Mouse (Mus musculus) forebrain, postnatal 0 days (tissue): ENCODE measurements around the gene Atp10b. TPM values are rescaled to one million over a fixed set of nuclear protein-coding genes. Genes with fewer than 3 reads are reported as not detected.
"Not testable (repeated sequence)": the region's sequence is repeated elsewhere in the genome, so short reads cannot be mapped to it uniquely, and the experiment has no call there.

Experiments used
- ATAC-seq: fragments of 200-750 bp; cut with Nextera tagmentation; 2 replicates; pipeline ENCODE4 v1.8.0; 2017; ENCODE audit warnings: mild to moderate bottlenecking, moderate library complexity
- DNase-seq: peaks from one replicate; pipeline ENCODE4 v3.0.0-alpha.2; 2015
- H3K27ac ChIP-seq: fragments of 300-500 bp; sonication (generic); 2 replicates; pipeline ENCODE4 v1.5.1; 2014; ENCODE audit warnings: low read depth, mild to moderate bottlenecking, antibody characterized with exemption, low read length, moderate library complexity, mixed read lengths
- H3K27me3 ChIP-seq: fragments of 300-500 bp; sonication (generic); 2 replicates; pipeline ENCODE4 v1.6.1; 2014; ENCODE audit warnings: mild to moderate bottlenecking, low read length, mixed read lengths; ENCODE audit not compliant: insufficient read depth
- H3K36me3 ChIP-seq: fragments of 300-500 bp; sonication (generic); 2 replicates; pipeline ENCODE4 v1.6.1; 2014; ENCODE audit warnings: mild to moderate bottlenecking, moderate library complexity; ENCODE audit not compliant: insufficient read depth
- H3K4me1 ChIP-seq: fragments of 300-500 bp; sonication (generic); 2 replicates; pipeline ENCODE4 v1.6.1; 2014; ENCODE audit warnings: antibody characterized with exemption; ENCODE audit not compliant: insufficient read depth
- H3K4me2 ChIP-seq: fragments of 300-500 bp; sonication (generic); 2 replicates; pipeline ENCODE4 v1.6.1; 2014; ENCODE audit warnings: low read depth, mild to moderate bottlenecking, moderate library complexity
- H3K4me3 ChIP-seq: fragments of 300-500 bp; sonication (generic); 2 replicates; pipeline ENCODE4 v1.5.1; 2014; ENCODE audit warnings: low read depth, low read length, mixed read lengths
- H3K9ac ChIP-seq: fragments of 300-500 bp; sonication (generic); 2 replicates; pipeline ENCODE4 v1.6.1; 2014; ENCODE audit warnings: mild to moderate bottlenecking
- H3K9me3 ChIP-seq: fragments of 300-500 bp; sonication (generic); 2 replicates; pipeline ENCODE4 v1.6.1; 2016; ENCODE audit warnings: low read length
- CTCF ChIP-seq: sonication (generic); IDR thresholded peaks from 2 replicates; pipeline ENCODE4 v1.5.1; 2016; ENCODE audit warnings: antibody characterized with exemption, control low read depth, low read depth
- WGBS: fragments of 180-500 bp; shearing (Covaris S2); extraction: QIAGEN DNeasy Blood & Tissue Kit; methylation state at CpG from one replicate; pipeline ENCODE4 v1.1.7; 2014; 5-methylcytosine and 5-hydroxymethylcytosine counted together
- polyA plus RNA-seq: library from polyadenylated mRNA; unstranded; fragments of >200 nt; fragmentation: Nextera tagmentation; extraction: Ambion mirVana; gene quantifications from 2 replicates; pipeline ENCODE4 v1.2.1, GENCODE M21; 2015
- total RNA-seq: library from RNA; depleted of rRNA; stranded (reverse); fragments of >200 nt; gene quantifications from 2 replicates; pipeline ENCODE4 v1.2.3, GENCODE M21; 2014; rRNA removed

Atp10b gene
- total RNA-seq (0.85 and 1.1 TPM in 2 replicates), polyA plus RNA-seq (0.21 and 0.25 TPM in 2 replicates)

DNA sequence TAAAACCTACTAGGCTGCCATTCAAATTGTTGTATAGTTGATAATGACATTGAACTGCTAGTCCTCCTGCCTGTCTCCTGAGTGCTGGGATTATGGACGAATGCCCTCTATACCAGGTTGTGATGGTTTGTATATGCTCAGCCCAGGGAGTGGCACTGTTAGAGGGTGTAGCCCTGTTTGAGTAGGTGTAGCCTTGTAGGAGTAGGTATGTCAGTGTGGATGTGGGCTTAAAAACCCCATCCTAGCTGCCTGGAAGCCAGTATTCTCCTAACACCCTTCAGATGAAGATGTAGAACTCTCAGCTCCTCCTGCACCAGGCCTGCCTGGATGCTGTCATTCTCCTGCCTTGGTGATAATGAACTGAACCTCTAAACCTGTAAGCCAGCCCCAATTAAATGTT is at the start of gene Atp10b:
Gene Atp10b, plus strand, starts transcription at position 301 of the 400 bp plus-strand sequence.
- DNase-seq = no peak
- Histone ChIP-seq H3K4me1 (no peaks in the 10 kb centered on the region), H3K4me3 (no peak within 1 kb of the TSS), H3K27me3 (no peaks in the 10 kb centered on the region), H3K27ac (no peak within 1 kb of the TSS), H3K9ac (no peak within 1 kb of the TSS), H3K9me3 (no peaks in the 10 kb centered on the region), H3K4me2 (no peak within 1 kb of the TSS), H3K36me3 (no peaks in the 10 kb centered on the region)
- 79% methylated on average over 1 of the region's 1 CpGs for WGBS
- no peak for TF ChIP-seq CTCF
- ATAC-seq = no peak

DNA sequence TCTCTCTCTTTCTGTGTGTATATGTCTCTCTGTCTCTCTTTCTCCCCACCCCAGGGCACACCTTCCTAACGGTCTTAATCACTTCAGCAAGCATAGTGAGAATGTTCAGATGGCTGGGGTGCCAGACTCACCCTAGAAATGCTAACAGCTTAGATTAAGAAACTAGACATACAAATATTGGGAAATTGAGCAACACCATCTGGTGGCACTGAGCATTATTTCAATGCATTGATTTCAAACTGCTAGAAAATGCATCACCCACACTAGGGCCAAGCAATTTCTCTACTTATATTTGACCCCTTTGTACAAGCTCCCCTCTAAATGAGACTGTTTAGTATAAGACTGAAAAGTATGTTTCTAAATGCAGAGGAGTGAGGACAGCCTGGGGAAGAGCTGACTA is 48.3 kb upstream of the Atp10b start:
- H3K36me3 ChIP-seq = no peaks in the 10 kb centered on the region
- H3K27me3 ChIP-seq = no peaks in the 10 kb centered on the region
- 52% methylated on average over 1 of the region's 1 CpGs for WGBS
- H3K9me3 ChIP-seq = no peaks in the 10 kb centered on the region
- peak; percentile 44 for TF ChIP-seq CTCF
- no peak overlapping the region for H3K4me2 ChIP-seq
- H3K4me3 ChIP-seq = no peak overlapping the region
- DNase-seq (peak; percentile 35), ATAC-seq (0 out of 2 replicates have a peak, but pooled peaks have one; percentile 17)
- H3K27ac ChIP-seq = no peak overlapping the region
- H3K9ac ChIP-seq = no peak overlapping the region
- H3K4me1 ChIP-seq = no peaks in the 10 kb centered on the region

DNA sequence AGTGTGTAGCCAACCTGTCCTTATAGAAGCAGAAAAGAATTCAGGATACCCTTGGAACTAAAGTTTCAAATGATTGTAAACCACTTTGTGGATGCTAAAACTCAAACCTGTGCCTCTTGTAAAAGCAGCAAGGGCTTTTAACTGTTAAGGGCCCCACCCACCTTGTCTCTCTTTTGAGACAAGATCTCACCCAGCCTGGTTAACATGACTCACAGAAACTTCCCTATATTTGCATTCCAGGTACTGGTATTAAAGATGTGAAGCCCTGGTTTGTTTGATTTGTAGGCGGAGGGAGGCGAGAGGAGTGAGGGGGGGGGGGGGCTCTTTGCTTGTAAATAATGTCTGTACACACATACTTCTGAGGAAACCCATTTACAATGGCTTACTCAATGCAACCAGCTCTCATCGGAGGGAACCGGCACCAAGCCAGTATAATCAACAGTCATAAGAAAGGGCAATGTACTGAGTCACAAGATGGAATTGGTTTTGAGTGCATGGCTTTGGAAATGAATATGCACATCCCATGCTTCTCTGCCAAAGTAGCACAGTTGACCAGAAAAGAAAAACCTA is 23.7 kb upstream of the Atp10b start:
- no peaks in the 10 kb centered on the region for H3K36me3 ChIP-seq
- DNase-seq = no peak
- no peak for TF ChIP-seq CTCF
- no peak overlapping the region for H3K27ac ChIP-seq
- no peaks in the 10 kb centered on the region for H3K4me1 ChIP-seq
- no peak overlapping the region for H3K4me2 ChIP-seq
- H3K4me3 ChIP-seq = no peak overlapping the region
- no peak overlapping the region for H3K9ac ChIP-seq
- WGBS = 91% methylated on average over 4 of the region's 4 CpGs
- no peaks in the 10 kb centered on the region for H3K27me3 ChIP-seq
- ATAC-seq = no peak
- H3K9me3 ChIP-seq = no peaks in the 10 kb centered on the region

DNA sequence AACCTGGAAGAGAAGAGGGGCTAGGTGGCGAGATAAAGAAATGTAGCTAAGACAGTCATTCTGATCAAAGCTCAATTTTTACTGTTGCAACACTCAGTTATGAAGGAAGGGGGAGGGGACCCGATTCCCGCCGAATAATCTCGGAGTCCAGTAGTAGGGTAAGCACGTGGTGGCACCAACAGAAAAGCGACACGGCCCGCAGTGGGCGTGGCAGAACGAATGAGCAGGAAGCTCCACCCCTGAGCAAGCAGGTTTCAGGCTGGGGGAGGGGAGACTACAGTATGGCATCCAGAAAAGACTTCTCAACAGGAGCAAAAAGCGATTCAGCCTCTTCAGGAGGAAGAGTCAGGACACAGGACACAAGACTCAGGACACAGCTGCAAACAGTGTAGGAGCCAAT is 23.1 kb upstream of the Atp10b start:
- not testable (repeated sequence) for H3K36me3 ChIP-seq, ATAC-seq, DNase-seq, H3K27me3 ChIP-seq, H3K4me2 ChIP-seq, H3K9me3 ChIP-seq, H3K4me1 ChIP-seq, H3K9ac ChIP-seq, H3K4me3 ChIP-seq, H3K27ac ChIP-seq
- 87% methylated on average over 12 of the region's 12 CpGs for WGBS

DNA sequence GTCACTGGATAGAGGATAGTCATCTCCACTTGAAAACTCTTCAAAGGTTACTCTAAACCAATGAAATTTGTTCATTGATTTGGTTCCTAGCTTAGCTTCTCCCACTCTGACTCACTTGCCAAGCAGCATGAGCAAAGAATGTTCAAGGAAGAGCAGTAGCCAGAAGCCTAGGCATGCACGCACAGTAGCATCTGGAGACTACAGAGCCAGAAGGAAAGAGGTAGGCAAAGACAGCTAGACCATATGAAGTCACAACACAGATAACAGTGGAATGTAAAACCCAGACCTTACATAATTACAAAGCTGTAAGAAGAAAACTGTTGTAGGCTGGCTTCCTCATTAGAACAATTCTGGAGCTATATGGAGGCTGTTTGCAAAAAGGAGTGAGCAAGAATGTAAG is 8.4 kb upstream of the Atp10b start:
- WGBS = 91% methylated on average over 1 of the region's 1 CpGs

DNA sequence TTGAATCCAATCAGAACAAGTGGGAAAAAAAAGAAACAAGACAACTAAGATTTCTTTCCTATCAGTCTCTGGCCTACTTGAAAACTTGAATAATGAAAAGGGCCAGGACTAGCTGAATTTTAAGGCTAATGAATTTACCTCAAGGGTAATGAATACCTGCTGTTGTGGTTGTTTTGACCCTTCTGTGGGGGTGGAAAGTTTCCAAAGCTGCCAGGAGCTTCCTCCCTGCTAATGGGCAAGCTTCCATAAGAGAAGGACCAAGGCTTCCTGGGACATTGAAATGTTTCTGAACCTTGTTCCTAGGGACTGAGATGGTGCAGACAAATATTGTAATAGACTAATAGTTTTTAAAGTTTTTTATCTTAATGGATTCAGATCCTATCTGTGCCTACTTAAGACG is 6.9 kb upstream of the Atp10b start:
- H3K9ac ChIP-seq = no peak overlapping the region
- 78% methylated on average over 1 of the region's 1 CpGs for WGBS
- DNase-seq (no peak), ATAC-seq (no peak)
- no peaks in the 10 kb centered on the region for H3K4me1 ChIP-seq
- H3K27me3 ChIP-seq = no peaks in the 10 kb centered on the region
- no peak for TF ChIP-seq CTCF
- no peak overlapping the region for H3K4me2 ChIP-seq
- no peak overlapping the region for H3K4me3 ChIP-seq
- no peak overlapping the region for H3K27ac ChIP-seq
- H3K36me3 ChIP-seq = no peaks in the 10 kb centered on the region
- no peaks in the 10 kb centered on the region for H3K9me3 ChIP-seq

More for the DNA sequence above, 8.4 kb upstream of the Atp10b start:
- no peak overlapping the region for H3K4me2 ChIP-seq
- H3K9me3 ChIP-seq = no peaks in the 10 kb centered on the region
- H3K27ac ChIP-seq = no peak overlapping the region
- DNase-seq = no peak
- TF ChIP-seq CTCF = no peak
- H3K27me3 ChIP-seq = no peaks in the 10 kb centered on the region
- no peak for ATAC-seq
- H3K9ac ChIP-seq = no peak overlapping the region
- H3K36me3 ChIP-seq = no peaks in the 10 kb centered on the region
- no peak overlapping the region for H3K4me3 ChIP-seq
- no peaks in the 10 kb centered on the region for H3K4me1 ChIP-seq

DNA sequence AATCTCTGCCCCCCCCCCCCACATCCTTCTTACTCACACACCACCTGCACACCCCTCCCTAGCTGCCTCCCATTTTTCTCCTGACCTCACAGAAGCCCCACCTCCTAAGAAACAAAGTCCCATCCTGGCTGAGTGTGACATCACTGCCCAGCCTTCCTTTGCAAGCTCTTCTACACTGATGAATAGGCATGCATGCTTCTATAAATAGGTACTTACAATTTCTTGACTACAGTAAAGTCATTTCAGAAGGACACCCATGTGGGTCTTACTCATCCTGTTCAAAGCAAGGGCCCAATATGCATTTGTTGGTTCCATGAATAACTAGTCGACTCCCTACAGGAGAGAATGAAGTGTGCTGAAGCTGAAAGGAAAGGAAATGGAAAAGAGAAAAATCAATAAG is 5.5 kb upstream of the Atp10b start:
- ATAC-seq = no peak
- H3K36me3 ChIP-seq = no peaks in the 10 kb centered on the region
- no peaks in the 10 kb centered on the region for H3K27me3 ChIP-seq
- no peak for DNase-seq
- H3K9me3 ChIP-seq = no peaks in the 10 kb centered on the region
- no peak overlapping the region for H3K4me2 ChIP-seq
- no peak overlapping the region for H3K4me3 ChIP-seq
- TF ChIP-seq CTCF = no peak
- H3K4me1 ChIP-seq = no peaks in the 10 kb centered on the region
- H3K9ac ChIP-seq = no peak overlapping the region
- H3K27ac ChIP-seq = no peak overlapping the region
- 95% methylated on average over 1 of the region's 1 CpGs for WGBS

DNA sequence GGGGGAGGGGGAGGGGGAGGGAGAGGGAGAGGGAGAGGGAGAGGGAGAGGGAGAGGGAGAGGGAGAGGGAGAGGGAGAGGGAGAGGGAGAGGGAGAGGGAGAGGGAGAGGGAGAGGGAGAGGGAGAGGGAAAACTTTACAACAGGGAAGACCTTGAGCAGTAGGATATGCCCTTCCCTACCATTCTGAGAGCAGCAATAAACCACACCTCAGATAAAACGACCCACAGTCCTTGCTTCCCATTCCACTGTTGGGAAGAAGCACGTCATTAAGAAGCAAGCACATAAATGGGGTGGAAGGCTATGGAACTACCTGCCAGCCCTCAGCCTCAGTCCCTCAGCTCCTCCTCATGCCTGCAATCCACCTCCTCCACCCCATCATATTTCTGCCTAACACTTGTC is 4.8 kb upstream of the Atp10b start:
- DNase-seq, H3K9me3 ChIP-seq, ATAC-seq, H3K27ac ChIP-seq, H3K4me3 ChIP-seq, H3K9ac ChIP-seq, H3K4me1 ChIP-seq, H3K27me3 ChIP-seq, H3K4me2 ChIP-seq, H3K36me3 ChIP-seq: not testable (repeated sequence)
- 65% methylated on average over 2 of the region's 2 CpGs for WGBS
